Mouse (Mus musculus) kidney, postnatal 10 days (tissue): ENCODE data around the gene Zcchc24.

ENCODE experiments used
- DNase-seq: peaks from one replicate; pipeline ENCODE4 v3.0.0; 2021; ENCODE audit warnings: mixed read lengths

Zcchc24 gene

GRCm38 (mm10) chr14:25746971-25747945, 21.6 kb downstream of the Zcchc24 start:
- no peak for DNase-seq

DNA sequence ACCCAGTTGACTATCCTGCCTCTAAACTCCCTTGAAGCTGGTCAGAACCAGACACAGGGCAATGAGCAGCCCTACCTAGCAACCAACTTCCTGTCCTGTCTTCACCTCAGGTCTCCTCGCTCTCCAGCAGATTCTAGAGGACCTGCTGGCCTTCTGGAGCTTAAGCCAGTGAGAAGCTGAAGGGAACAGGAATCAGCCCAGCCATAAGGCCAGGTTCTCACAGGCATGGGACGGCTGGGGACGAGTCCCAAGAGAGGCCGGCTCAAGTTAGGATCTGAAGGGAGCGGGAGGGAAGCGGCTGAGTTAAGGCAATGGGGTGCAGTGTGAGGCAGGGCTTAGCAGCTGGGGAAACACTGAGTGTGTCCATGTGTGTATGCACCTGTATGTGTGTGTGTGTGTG, 22.5 kb downstream of the Zcchc24 start:
- DNase-seq = no peak

DNA sequence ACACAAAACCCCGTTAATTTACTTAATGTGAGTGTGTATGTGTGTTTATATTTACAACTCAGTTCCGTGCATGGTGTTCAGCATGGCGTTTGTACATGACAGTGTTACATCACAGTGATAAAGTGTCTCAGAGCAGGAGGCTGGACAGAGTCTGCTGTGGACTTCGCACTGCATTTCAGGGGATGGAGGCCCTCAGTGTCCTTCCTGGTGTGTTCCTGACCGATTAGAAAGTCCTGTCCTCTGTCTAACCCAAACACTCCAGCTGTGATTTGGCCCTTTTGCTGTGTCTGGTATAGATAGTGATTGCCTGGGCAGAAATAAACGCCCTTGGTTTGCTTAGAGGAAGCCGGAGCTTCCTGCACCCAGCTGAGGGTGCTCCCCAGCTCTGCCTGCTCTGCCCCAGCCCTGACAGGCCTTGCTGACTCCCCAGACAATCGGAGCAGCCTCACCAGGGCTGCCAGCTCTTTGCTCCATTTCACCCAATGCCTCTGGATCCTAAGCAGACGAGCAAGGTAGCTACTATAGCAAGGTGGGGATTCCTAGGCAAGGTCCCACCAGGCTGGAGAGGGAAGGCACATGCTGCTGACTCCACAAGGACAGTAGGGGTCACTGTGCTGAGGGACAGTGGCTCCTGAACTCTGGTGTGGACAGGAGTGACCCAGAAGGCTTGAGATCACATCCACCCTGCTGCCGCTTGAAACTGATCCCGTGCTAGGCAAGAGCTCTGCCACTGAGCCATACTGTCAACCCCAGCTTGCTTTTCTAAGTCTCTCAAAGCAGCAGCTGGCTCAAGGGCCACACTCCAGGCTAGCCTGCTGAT, 23.3 kb downstream of the Zcchc24 start:
- no peak for DNase-seq

- no peak for DNase-seq
These were observed 25.9 kb downstream of the Zcchc24 start for GRCm38 (mm10) chr14:25742943-25743342.

- DNase-seq = no peak
These were observed 26.9 kb downstream of the Zcchc24 start for GRCm38 (mm10) chr14:25741840-25742367.

DNA sequence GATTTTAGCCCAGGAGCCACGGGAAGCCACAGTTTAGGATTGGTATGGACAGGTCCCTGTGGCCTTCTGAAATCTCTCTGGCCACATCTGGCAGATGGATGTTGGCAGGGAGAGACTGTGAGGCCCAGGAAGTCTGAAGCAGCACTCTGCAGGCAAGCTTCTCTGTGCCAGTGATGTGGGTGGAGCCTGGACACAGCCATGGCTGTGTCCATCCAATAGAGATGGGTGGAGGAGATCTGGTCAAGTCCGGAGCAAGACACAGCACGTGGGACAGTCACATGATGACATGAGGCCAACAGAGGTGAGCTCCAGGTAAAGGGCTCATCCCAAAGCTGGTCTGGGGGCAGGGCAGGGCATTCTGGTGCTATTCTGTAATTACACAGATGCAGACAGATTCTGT, 27.6 kb downstream of the Zcchc24 start:
- DNase-seq = no peak

- no peak for DNase-seq
These were observed 28.8 kb downstream of the Zcchc24 start for GRCm38 (mm10) chr14:25739957-25740565.

GRCm38 (mm10) chr14:25738591-25739001, 30.2 kb downstream of the Zcchc24 start:
- DNase-seq = peak; percentile 74

- DNase-seq = peak; percentile 80
These were observed 32.2 kb downstream of the Zcchc24 start for GRCm38 (mm10) chr14:25736589-25736988.

DNA sequence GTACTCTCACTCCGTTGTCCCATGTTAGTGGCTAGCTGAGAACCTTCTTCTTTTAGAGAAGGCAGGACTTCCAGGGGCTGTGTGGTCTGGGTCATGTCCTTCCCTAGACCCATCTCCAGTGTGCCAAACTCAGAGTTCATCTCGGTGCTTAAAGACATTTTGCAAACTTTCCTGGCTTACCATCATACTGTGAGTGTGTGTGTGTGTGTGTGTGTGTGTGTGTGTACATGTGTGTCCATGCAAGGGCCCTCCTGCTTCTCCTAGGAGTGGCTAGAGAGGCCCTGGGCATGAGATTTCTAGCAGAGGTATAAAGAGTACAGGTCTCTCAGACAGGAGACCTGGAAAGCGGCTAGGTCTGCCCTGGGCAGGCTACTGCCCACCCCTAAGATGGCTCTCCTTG, 32.7 kb downstream of the Zcchc24 start:
- DNase-seq = no peak

DNA sequence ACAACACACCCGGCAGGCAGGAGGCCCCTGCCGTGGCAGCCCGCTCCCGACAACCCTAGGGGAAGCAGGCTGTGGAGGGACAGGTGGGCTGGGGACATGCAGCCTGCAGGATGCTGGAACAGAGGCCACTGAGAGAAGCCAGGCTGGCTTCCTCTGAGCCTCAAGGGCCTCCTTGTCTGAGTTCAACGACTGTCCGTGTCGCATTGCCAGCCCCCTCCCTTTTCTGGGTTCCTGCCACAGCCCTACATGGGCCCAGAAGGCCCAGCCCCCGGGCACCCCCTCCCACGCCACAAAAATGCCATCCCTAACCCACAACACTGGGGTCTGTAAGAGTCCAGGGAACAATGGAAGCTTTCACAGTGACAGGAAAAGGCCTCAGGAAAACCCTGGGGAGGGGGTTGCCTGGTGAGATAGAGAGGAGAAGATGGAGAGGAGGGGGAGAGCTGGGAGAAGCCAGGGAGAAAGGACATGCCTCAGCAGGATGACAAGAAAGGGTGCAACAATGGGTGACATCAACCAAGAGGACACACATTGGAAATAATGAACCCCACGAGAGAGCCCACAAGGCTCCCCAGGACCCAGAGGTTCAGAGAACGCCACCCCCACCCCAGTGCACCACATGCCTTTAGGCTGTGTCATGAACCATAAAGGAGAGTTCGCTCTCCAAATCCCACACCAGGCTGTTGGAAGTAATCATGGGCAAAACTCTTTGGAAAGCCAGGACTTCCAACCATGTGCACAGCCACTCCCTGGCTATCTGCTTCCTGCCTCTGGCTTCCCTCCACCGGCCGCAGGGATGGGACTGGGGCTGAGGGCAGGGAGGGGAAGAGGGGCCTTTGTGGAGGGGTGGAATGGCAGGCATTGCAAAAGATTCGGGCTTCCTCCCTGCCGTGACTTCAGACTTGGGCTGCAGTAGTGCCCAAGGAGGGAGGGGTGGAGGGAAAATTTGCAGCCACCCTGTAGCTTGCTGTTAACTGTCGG, 33.8 kb downstream of the Zcchc24 start:
- DNase-seq = peak; percentile 57

DNA sequence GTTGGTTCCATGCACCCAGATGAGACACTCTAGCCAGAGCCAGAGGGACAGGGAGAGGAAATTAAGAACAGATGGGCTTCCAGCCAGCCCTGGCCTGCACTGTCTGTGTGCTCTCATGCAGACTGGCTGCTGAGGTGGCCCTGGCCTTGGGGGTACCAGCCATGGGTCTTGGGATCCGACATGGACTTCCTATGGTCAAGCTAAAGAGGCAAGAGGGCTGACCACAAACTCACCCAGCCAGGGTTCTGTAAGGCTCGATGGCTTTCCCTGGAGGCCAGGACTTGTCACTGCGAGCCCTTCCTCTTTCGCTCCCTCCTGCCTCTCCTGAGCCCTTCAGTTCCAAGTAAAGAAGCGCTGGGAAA, 41.7 kb downstream of the Zcchc24 start:
- peak; percentile 48 for DNase-seq

- DNase-seq = peak; percentile 73
These were observed 42.4 kb downstream of the Zcchc24 start for GRCm38 (mm10) chr14:25726226-25727148.

DNA sequence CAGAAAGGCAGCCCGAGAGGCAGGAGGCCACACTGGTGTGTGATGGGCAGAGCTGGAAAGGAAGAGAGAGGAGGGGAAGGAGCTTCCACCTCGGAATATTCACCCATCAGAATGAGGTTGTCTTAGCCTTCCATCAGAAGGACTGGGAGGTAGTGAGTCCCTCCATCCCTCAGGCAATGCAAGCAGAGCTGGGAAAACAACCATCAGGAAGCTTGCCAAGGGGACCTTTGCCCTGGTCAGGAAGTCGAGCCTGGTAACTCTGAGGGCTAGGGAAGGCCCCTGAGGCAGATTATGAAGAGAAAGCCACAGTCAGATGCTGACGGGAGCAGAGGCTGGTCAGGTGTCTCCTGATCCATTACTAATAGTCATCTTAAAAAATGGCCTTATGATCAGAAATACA, 43.1 kb downstream of the Zcchc24 start:
- DNase-seq = peak; percentile 70

- DNase-seq = peak; percentile 65
These were observed 43.8 kb downstream of the Zcchc24 start for GRCm38 (mm10) chr14:25725032-25725497.

DNA sequence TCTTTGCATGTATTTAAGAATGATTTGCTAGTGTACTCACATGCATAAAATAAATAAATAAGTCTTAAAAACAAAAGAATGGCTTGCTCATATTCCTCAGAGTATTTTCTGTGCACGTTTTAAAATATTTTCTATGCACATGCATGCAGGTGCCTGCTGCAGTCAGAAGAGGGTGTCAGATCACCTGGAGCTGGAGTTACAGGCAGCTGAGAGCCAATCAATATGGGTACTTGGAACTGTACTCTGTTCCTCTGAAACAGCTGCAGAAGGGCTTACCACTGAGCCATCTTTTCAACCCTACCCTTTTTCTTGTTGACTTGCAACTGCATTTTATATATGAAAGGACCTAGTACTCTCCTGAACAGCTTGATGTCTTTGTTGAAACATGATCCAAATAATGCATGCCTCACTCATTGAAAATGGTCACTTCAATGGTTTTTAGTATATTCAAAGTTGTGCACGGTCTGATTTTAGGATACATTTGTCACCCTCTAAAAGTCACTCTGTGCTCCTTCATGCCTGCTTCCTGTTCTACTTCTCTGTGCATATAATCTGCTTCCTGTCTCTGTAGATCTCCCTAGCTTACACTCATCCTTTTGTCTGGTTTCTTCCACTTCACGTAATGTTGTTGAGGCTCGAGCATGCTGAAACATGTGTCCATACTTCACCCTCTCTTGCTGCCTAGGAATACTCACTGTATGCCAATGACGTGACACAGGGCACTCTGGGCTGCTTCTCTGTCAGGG, 47.7 kb downstream of the Zcchc24 start:
- DNase-seq = no peak

DNA sequence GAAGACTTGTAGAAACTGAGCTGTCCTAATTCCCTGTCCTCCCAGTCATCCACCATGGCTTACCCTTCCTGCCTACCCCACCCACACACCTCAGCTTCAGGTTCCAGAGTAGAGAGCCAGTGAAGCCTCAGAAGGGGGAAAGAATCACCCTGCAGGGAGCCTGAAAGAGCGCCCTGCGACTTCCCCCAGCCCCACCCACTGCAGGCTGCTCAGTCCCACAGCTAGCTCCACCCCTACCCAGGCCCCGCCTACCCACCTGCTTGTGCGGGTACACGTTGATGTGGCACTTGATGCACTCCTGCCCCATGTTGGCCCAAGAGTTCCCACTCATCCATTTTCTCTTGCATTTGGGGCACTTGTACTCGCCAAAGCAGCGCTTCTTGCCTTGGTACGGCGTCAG, 49.5 kb downstream of the Zcchc24 start:
- peak; percentile 45 for DNase-seq

- peak; percentile 86 for DNase-seq
These were observed 50.4 kb downstream of the Zcchc24 start for GRCm38 (mm10) chr14:25718471-25718870.

DNA sequence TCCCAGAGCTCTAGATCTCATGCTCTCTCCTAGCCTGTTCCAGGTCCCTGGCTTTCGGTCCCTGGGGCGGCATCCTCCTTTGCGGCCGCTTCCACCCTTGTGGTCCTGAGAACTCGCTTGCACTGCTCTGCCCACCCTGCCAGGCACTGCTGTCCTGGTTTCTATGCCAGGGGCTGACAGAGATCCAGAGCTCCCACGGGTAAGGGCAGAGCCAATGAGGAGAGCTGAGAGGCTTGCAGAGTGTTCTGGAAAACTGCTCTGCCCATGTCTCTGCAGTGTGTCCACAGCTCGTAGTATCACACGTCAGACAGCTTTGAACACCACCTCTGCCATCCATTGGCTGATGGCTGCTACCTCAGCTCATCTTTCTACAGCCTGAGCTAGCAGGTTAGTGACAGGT, 51.1 kb downstream of the Zcchc24 start:
- DNase-seq = no peak

- DNase-seq = peak; percentile 24
These were observed 52.3 kb downstream of the Zcchc24 start for GRCm38 (mm10) chr14:25716528-25716927.
